Comparison of ENCODE assay signal across 8 mouse cellular contexts in genomic region chr7:80828146-80828860, GRCm38 (mm10). TPM values are rescaled to one million over a fixed set of nuclear protein-coding genes. Genes with fewer than 3 reads are reported as not detected.
A peak's percentile ranks its signal among the peaks of the same experiment; 100 is the strongest.
DNase-seq lines count a peak whose midpoint lies in the region; ATAC-seq lines count a peak whose summit lies in the region.

No protein-coding gene starts in this region.

- no peak overlapping the region for H3K9ac ChIP-seq in neural tube, embryonic 15.5 days (replicated peaks)

- H3K4me3 ChIP-seq in neural tube, embryonic 15.5 days (replicated peaks), result no peak overlapping the region

- no peak overlapping the region for H3K27ac ChIP-seq in neural tube, embryonic 15.5 days (replicated peaks)

- no peaks in the 10 kb centered on the region for H3K9me3 ChIP-seq in neural tube, embryonic 15.5 days (replicated peaks)

- no peak overlapping the region for H3K4me2 ChIP-seq in neural tube, embryonic 15.5 days

- H3K36me3 ChIP-seq in neural tube, embryonic 15.5 days, result no peaks in the 10 kb centered on the region

- no peak for ATAC-seq in neural tube, embryonic 15.5 days (ENCODE audit: low FRiP score)

- WGBS in neural tube, embryonic 15.5 days, result 69% methylated on average over 18 of the region's 18 CpGs

- 0 out of 2 replicates have a peak, but pooled peaks cover 3% of the 10 kb centered on the region for H3K4me1 ChIP-seq in neural tube, embryonic 15.5 days

- peak; percentile 41 for DNase-seq in embryo, embryonic 10 days (ENCODE audit: low spot score)
- DNase-seq in embryo, embryonic 10.5 days (ENCODE audit: low spot score), result no peak
- DNase-seq in 3T3-L1 (ENCODE audit: low read depth, low spot score), result peak; percentile 96
- peak; percentile 65 for DNase-seq in adrenal gland, postnatal 25 days
- DNase-seq in lung, postnatal 4 days, result peak; percentile 43 to 50
- DNase-seq in cerebellum, postnatal 25 days, result no peak
- no peak for DNase-seq in left cerebral cortex, adult 8-10 months (ENCODE audit: low spot score in 2 of 2)

- no peaks in the 10 kb centered on the region for H3K27me3 ChIP-seq in neural tube, embryonic 15.5 days (replicated peaks)

RNA-seq across cellular contexts. Expression of gene Iqgap1, which starts 2.5 kb away (rescaled TPM):
- total RNA-seq in adrenal gland, postnatal 25 days (2021), result 87.7 and 126 TPM in 2 replicates
- 18.1 and 31.0 TPM in 2 replicates for polyA plus RNA-seq in neural tube, embryonic 15.5 days (2015; fragmentation: Nextera tagmentation; extraction: Ambion mirVana)
- 10 to 100 TPM; 18.0 to 29.9 (median 24.9) TPM for total RNA-seq in left cerebral cortex, adult 8-10 months (2022)

RNA-seq across cellular contexts. Expression of gene Zscan2, which starts 32.4 kb away (rescaled TPM):
- 8.0 and 8.7 TPM in 2 replicates for total RNA-seq in adrenal gland, postnatal 25 days (2021)
- 3.3 and 3.9 TPM in 2 replicates for polyA plus RNA-seq in neural tube, embryonic 15.5 days (2015; fragmentation: Nextera tagmentation; extraction: Ambion mirVana)
- total RNA-seq in left cerebral cortex, adult 8-10 months (2022), result 10 to 100 TPM; 11.3 to 16.9 (median 14.0) TPM

Comparison
In these comparisons a context has a peak if more than half of its experiments do, and no peak if none do; other contexts are left out.
1. DNase-seq: peak in embryo, embryonic 10 days (single experiment), 3T3-L1 (single experiment), adrenal gland, postnatal 25 days (single experiment) and lung, postnatal 4 days (2 of 2); none in embryo, embryonic 10.5 days (single experiment), cerebellum, postnatal 25 days (0 of 2) and left cerebral cortex, adult 8-10 months (0 of 2).